Mouse (Mus musculus) spleen, adult 12 weeks (tissue): ENCODE measurements around the gene Mef2d.

Experiments
- DNase-seq: peaks from one replicate; pipeline ENCODE4 v3.0.0; 2022; ENCODE audit warnings: low spot score

The Mef2d gene

DNA sequence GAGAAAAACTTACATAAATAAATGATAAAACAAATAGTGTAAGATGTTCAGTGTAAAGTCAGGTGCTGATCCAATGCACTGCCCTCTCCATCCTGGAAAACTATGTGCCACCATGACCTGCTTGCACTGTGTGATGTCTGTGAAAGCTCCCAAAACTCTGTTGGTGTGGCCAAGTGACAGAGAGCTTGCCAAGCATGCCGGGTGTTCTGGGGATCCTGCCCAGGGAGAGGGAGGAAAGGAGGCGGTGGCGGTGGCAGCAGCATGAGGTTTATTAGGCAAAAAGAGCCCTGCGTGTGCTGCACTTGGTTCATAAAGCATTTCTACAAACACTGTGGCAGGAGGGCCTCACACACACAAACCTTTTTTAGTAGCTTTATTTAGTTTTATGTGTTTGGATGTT is 39.2 kb downstream of the Mef2d start:
- no peak for DNase-seq

DNA sequence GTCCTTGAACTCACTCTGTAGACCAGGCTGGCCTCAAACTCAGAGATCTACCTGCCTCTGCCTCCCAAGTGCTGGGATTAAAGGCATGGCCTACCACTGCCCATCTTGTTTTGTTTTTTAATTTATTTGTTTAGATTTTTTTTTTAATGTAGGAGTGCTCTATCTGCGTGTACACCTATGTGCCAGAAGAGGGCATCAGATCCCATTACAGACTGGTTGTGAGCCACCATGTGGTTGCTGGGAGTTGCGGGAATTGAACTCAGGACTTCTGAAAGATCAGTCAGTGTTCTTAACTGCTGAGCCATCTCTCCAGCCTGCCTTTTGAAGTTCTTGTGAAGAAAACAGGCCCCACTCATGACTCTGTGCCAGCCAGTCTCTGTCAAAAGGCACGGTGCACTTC is 44.3 kb downstream of the Mef2d start:
- DNase-seq = no peak

GRCm38 (mm10) chr3:88191146-88191545 is 49.0 kb downstream of the Mef2d start:
- DNase-seq = no peak

- no peak for DNase-seq
These were observed 49.8 kb downstream of the Mef2d start for GRCm38 (mm10) chr3:88191820-88192616.

GRCm38 (mm10) chr3:88197741-88198504 is 55.8 kb downstream of the Mef2d start:
- DNase-seq = no peak

DNA sequence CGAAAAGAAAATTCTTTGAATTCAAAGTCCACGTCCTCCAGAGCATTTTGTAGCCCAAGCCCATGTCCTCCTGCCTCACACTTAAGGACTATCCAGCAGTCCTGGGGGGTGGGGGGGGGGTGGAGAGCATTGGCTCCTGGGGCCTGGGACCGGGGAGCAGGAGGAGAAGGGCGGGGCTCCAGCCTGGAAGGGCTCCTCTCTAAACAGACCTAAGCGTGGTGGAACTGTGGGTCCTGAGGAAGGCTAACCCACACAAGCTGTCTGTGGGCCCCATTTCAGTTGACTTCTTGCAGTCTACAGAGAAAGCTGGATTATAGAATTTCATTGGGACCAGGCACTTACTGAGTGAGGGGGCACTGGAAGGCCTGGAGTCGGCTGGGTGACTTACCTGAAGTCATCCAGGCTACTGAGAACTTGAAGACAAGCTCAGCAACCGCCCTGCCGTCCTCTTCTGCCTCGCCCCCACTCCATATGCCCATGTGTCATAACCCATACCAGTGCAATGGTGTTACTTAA is 56.4 kb downstream of the Mef2d start:
- DNase-seq = no peak

- DNase-seq = no peak
These were observed 57.5 kb downstream of the Mef2d start for GRCm38 (mm10) chr3:88199541-88200110.

GRCm38 (mm10) chr3:88200161-88200971 is 58.2 kb downstream of the Mef2d start:
- no peak for DNase-seq

GRCm38 (mm10) chr3:88200972-88201330 is 58.8 kb downstream of the Mef2d start:
- DNase-seq = no peak

DNA sequence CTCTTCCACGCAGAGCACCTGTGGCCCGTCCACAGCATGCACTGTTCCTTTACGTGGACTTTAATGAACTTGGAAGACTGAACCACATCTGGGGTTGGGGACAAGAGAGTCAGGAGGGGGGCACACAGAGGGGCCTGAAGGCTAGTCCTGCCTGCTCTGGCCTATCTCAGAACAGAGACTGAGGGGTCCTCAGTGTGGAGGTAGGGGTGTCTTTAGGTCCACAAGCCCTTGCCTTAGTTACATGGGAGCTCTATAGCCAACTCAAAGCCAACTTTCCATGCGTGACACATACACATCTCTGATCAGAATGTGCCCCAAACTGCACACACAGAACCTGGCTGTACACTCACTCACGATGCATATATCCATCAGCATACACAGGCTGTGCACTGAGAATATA is 59.5 kb downstream of the Mef2d start:
- no peak for DNase-seq

DNA sequence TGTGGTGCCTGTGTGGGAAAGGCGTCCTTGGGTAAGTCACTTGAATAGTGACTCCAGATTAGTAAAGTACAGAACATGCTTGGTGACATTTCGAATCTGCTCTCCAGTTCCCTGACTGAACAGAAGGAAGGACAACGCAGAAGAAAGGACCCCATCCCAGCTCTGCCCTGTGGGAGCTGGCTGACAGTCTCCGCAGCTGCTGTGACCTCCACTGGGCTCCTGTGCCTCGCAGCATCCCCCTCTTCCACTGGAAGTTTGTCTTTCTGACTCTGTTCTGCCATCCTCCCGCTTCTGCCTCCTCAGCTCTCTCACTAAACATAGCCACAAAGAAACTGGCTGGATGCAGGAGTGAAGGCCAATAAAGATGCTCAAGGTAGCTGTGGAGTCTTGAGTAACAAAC is 60.8 kb downstream of the Mef2d start:
- DNase-seq = no peak

GRCm38 (mm10) chr3:88203456-88203855 is 61.3 kb downstream of the Mef2d start:
- no peak for DNase-seq

DNA sequence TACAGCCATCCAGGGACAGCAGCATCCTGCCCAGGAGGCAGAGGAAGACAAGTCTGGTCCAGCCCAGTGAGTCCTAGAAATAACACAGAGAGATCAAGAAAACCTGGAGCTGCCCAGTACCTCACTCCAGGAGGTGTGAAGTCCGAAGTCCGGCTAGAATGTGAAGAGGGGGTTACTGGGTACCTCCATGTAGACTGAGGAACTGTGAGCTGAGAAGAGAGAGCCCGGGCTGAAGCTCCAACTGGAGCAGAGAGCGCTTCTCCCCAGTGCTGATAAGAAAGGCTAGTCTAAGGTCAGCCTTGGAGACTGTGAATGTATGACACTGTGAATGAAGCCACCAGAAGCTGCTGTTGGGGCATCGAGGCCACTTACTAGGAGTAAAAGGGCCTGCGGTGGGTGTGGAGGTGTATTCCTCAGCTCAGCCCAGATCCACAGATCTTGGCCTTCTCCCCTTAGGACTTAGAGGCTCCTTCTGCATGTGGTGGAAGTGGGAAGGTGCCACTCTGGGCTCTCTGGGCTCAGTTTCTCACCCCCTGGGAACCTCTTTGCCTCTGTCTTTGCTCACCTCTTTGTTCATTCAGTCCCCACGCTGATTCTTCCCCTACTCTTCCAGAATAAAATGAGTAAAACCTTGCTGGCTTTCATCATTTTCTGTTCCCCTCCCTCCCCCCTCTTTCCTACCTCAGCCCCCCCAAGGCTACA is 62.0 kb downstream of the Mef2d start:
- no peak for DNase-seq

DNA sequence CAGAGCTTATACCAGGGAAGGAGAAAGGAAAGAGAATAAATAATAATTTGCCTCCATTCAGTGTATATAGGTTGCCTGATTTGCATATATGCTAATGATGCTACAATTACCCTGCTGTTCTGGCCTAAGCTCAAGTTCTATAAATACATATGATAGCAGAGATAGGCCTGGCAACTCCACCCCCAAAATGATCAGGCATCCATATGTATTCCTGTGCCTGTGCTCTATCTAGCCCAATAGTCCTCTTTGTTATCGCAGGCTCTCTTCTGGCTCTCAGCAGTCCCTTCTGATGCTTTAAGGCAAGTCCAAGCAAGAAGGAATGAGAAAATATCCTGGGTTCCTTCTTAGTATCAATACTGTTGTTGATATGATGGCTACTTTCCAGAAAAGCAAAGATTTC is 62.6 kb downstream of the Mef2d start:
- no peak for DNase-seq

- no peak for DNase-seq
These were observed 63.0 kb downstream of the Mef2d start for GRCm38 (mm10) chr3:88205176-88205562.

- DNase-seq = no peak
These were observed 63.7 kb downstream of the Mef2d start for GRCm38 (mm10) chr3:88205563-88206491.

- DNase-seq = no peak
These were observed 64.3 kb downstream of the Mef2d start for GRCm38 (mm10) chr3:88206500-88206899.

DNA sequence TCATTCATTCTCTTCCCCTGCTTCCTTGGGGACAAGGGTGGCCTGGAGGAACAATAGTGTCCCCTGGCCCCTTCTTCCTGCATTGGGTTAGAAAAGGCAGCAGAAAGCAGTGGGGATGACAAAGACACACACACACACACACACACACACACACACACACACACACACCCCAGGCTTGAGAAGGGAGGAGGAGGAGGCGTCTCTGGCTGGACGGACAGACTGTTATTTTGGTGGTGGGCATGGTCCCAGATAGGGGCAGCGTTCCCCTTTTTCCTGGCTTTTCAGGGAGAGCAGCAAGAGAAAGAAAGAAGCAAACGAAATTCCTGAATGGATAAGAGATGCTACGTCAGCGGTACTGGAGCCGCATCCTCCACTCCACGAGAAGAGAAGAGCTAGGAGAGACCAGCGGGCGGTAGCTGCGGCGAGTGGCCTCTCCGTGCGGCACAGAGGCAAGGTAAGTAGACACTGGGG is 64.8 kb downstream of the Mef2d start:
- DNase-seq = no peak

DNA sequence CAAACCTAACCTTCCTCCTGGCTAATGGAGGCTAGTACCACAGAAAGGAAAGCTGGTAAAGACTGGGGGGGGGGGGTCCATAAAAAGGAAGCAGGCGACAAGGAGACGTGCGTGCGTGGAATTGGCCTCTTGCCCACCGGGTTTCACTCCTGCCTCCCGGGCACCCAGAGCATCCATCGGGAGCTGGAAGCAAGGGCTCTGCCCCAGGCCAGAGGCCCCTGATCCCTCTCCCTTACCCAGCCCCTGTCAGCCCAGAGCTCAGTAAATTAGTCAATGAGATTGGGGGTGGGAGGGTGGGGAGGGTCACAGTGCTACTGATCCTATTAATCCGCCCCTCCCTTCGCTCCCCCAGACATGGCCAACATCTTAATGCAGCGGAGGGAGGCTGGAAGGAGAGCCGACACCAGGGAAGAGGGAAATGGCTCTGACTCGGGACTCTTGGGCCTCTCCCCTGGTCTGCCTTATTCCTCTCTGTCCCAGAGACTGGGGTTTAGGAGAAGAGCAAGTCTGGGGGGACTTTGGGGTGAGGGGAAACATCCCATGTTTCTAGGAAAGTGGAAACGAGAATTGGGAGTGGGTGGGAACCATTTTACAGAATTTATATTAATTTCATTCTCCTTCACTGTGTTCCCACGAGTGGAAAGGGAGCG is 65.4 kb downstream of the Mef2d start:
- no peak for DNase-seq

- no peak for DNase-seq
These were observed 66.1 kb downstream of the Mef2d start for GRCm38 (mm10) chr3:88208226-88208720.
